Mouse (Mus musculus): ENCODE results near the gene H2-M10.3.
"Not testable (repeated sequence)": the region's sequence is repeated elsewhere in the genome, so short reads cannot be mapped to it uniquely, and the experiment has no call there.

The H2-M10.3 gene

GRCm38 (mm10) chr17:36368317-36368716, at the start of gene H2-M10.3:
TSS of gene H2-M10.3 (minus strand) at chr17:36368417.
- in situ Hi-C loops (cut with MboI) = not testable (repeated sequence)

GRCm38 (mm10) chr17:36417416-36417815, 49.2 kb upstream of the H2-M10.3 start:
- in situ Hi-C loops (cut with MboI) = no loop called here

GRCm38 (mm10) chr17:36415407-36415806, 47.2 kb upstream of the H2-M10.3 start:
- in situ Hi-C loops (cut with MboI) = no loop called here

- in situ Hi-C loops (cut with MboI) = no loop called here
These were observed 46.1 kb upstream of the H2-M10.3 start for GRCm38 (mm10) chr17:36414361-36414760.

- in situ Hi-C loops (cut with MboI) = no loop called here
These were observed 21.7 kb upstream of the H2-M10.3 start for GRCm38 (mm10) chr17:36389907-36390306.

GRCm38 (mm10) chr17:36362404-36362803, 5.8 kb downstream of the H2-M10.3 start:
- in situ Hi-C loops (cut with MboI) = not testable (repeated sequence)

GRCm38 (mm10) chr17:36357512-36357911, 10.7 kb downstream of the H2-M10.3 start:
- in situ Hi-C loops (cut with MboI) = not testable (repeated sequence)

- in situ Hi-C loops (cut with MboI) = no loop called here
These were observed 12.5 kb downstream of the H2-M10.3 start for GRCm38 (mm10) chr17:36355763-36356162.

- in situ Hi-C loops (cut with MboI) = not testable (repeated sequence)
These were observed 12.9 kb downstream of the H2-M10.3 start for GRCm38 (mm10) chr17:36355343-36355742.

GRCm38 (mm10) chr17:36326055-36326454, 42.2 kb downstream of the H2-M10.3 start, which contains the start of gene H2-M10.1:
TSS of gene H2-M10.1 (minus strand) at chr17:36326155.
- in situ Hi-C loops (cut with MboI) = no loop called here

- in situ Hi-C loops (cut with MboI) = loop anchor here (25.0 kb wide), 1 partner anchor 472 kb away; no protein-coding TSS in a partner anchor
These were observed 52.4 kb downstream of the H2-M10.3 start for GRCm38 (mm10) chr17:36315689-36316253.

- in situ Hi-C loops (cut with MboI) = loop anchor here (25.0 kb wide), 1 partner anchor 472 kb away; no protein-coding TSS in a partner anchor
These were observed 53.1 kb downstream of the H2-M10.3 start for GRCm38 (mm10) chr17:36315041-36315688.
